Mouse (Mus musculus): Measurements from ENCODE around the gene Dlg2. TPM values are rescaled to one million over a fixed set of nuclear protein-coding genes. Genes with fewer than 3 reads are reported as not detected.

Dlg2 gene
- polyA plus RNA-seq, 1 experiment, result 1.7 TPM

DNA sequence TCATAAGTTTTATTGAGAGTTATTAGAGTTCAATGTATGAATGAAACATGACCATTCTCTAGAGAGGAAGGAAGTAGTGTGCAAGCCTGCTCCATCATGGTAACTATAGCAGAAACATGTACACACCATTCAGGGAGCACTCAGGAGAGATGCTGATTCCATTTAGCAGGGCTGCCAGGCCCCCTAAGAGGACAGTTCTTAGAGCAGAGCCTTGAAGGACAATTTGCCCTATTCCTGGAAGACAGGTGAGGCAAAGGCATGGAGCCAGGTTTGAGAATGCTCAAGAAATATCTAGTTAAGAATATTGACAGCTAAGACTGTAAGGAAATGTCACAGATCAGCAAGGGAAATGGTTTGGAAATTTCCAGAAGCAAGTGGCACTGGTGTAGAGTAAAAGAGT lies 1096.8 kb downstream of the Dlg2 start:
- Histone ChIP-seq H3K27ac (ENCODE audit: insufficient read depth, low read length) (no peak overlapping the region), H3K4me3 (ENCODE audit: extremely low read depth, insufficient read depth, insufficient read length) (no peak overlapping the region), H3K36me3 (ENCODE audit: control insufficient read depth, insufficient read depth, low read length) (no peaks in the 10 kb centered on the region), H3K4me1 (ENCODE audit: control insufficient read depth, insufficient read depth, insufficient read length) (no peaks in the 10 kb centered on the region), H3K27me3 (ENCODE audit: control insufficient read depth, insufficient read depth, low read length) (no peaks in the 10 kb centered on the region)
- DNase-seq (ENCODE audit: low read depth in 1 of 2, low spot score in 2 of 2), result no peak
- TF ChIP-seq POLR2A (IDR thresholded peaks at IDR 0.05; ENCODE audit: low read depth, low read length) (no peak), CTCF (IDR thresholded peaks at IDR 0.05; ENCODE audit: extremely low read depth, insufficient read depth, insufficient read length, insufficient replicate concordance) (no peak)

DNA sequence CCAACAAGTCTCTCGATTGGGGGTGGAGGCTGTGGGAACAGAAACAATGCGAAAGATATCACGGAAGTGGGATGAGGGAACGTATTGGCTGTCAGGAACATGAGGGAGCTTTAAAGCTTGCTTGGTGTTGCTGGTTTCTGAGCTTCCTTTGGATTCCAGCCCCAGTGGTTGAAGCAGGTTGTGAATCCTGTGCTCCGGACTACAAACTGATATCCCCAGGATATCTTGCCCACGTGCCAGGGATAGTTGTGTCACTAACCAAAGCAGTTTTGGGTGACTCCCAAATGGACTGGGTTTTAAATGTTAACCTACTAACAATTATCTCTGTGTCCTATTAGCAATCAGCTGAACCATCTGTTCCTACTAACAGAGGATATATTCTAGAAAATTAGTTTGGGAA lies 1099.7 kb downstream of the Dlg2 start:
- 90% methylated on average over 6 of the region's 6 CpGs for WGBS
- Histone ChIP-seq H3K27me3 (ENCODE audit: control insufficient read depth, insufficient read depth, low read length) (no peaks in the 10 kb centered on the region), H3K36me3 (ENCODE audit: control insufficient read depth, insufficient read depth, low read length) (no peaks in the 10 kb centered on the region), H3K4me1 (ENCODE audit: control insufficient read depth, insufficient read depth, insufficient read length) (no peaks in the 10 kb centered on the region), H3K27ac (ENCODE audit: insufficient read depth, low read length) (no peak overlapping the region), H3K4me3 (ENCODE audit: extremely low read depth, insufficient read depth, insufficient read length) (no peak overlapping the region)
- no peak for DNase-seq (ENCODE audit: low read depth in 1 of 2, low spot score in 2 of 2)
- TF ChIP-seq CTCF (IDR thresholded peaks at IDR 0.05; ENCODE audit: extremely low read depth, insufficient read depth, insufficient read length, insufficient replicate concordance) (no peak), POLR2A (IDR thresholded peaks at IDR 0.05; ENCODE audit: low read depth, low read length) (no peak)

- TF ChIP-seq POLR2A (IDR thresholded peaks at IDR 0.05; ENCODE audit: low read depth, low read length), result no peak
- no peak for TF ChIP-seq CTCF (IDR thresholded peaks at IDR 0.05; ENCODE audit: extremely low read depth, insufficient read depth, insufficient read length, insufficient replicate concordance)
- Histone ChIP-seq H3K4me3 (ENCODE audit: extremely low read depth, insufficient read depth, insufficient read length) (no peak overlapping the region), H3K4me1 (ENCODE audit: control insufficient read depth, insufficient read depth, insufficient read length) (no peaks in the 10 kb centered on the region), H3K36me3 (ENCODE audit: control insufficient read depth, insufficient read depth, low read length) (no peaks in the 10 kb centered on the region), H3K27ac (ENCODE audit: insufficient read depth, low read length) (no peak overlapping the region), H3K27me3 (ENCODE audit: control insufficient read depth, insufficient read depth, low read length) (no peaks in the 10 kb centered on the region)
- 84% methylated on average over 2 of the region's 2 CpGs for WGBS
- DNase-seq (ENCODE audit: low read depth in 1 of 2, low spot score in 2 of 2), result no peak
Observed at GRCm38 (mm10) chr7:91582203-91582602, 1105.7 kb downstream of the Dlg2 start.

DNA sequence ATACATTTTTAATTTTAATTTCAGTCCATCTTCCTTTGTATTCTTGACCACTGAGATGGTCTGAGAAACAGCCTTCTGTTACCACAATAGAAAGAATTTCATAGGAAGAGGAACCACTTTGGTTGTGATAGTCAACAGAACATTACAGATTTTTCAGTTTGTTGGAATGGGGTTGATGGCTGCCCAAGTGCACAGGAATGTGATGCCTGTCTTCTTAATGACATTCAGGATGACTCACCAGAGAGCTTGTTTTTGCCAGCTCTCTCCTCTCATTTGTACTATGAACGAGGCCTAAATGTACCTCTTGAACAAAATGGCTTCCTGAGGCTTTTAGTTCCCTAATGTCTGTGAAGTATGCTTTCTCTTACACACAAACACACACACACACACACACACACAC lies 1107.1 kb downstream of the Dlg2 start:
- H3K27me3 ChIP-seq (ENCODE audit: control insufficient read depth, insufficient read depth, low read length), result no peaks in the 10 kb centered on the region
- H3K36me3 ChIP-seq (ENCODE audit: control insufficient read depth, insufficient read depth, low read length), result no peaks in the 10 kb centered on the region
- H3K4me3 ChIP-seq (ENCODE audit: extremely low read depth, insufficient read depth, insufficient read length), result no peak overlapping the region
- no peak overlapping the region for H3K27ac ChIP-seq (ENCODE audit: insufficient read depth, low read length)
- no peak for DNase-seq (ENCODE audit: low read depth in 1 of 2, low spot score in 2 of 2)
- TF ChIP-seq CTCF (IDR thresholded peaks at IDR 0.05; ENCODE audit: extremely low read depth, insufficient read depth, insufficient read length, insufficient replicate concordance), result no peak
- no peak for TF ChIP-seq POLR2A (IDR thresholded peaks at IDR 0.05; ENCODE audit: low read depth, low read length)
- no peaks in the 10 kb centered on the region for H3K4me1 ChIP-seq (ENCODE audit: control insufficient read depth, insufficient read depth, insufficient read length)
- 56% methylated on average over 1 of the region's 1 CpGs for WGBS

DNA sequence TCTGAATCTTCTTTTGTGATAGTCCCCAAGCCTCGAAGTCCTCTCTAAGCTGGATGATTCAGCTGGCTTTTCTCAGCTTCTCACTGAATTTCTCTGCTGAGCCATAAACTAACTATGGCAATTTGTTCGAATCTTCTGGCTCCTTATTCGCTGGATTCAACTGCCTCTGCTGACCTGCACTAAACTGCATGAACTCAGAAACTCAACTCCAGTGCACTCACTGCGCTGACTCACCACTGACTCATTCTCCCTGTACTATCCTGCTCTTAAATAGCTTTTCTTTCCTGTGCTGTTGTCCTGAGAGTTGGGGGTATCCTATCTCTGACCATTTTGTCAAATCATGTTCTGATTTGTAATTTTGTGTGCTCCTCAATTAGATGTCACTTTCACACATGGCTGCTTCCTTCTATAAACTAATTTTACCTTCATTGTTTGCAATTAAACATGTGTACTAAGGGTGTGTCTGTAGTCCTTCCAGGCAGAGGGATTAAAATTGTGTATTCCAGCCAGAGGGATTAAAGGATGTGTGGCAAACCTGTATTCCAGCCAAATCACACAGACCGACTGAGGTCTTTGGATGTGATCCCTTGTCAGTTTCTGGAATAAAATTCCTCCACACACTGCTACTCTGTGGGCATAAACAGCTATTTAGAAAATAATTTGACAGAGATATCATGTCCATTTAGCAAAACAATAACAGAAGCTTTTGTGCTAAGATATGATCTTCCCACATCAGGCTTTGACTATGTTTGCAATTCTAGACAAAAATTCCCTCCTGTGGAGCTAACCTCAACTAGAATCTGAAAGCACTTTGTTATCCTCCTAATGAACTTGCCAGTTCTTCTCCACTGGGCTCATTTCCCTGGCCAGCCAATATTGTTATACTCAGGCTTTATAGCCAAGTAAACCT lies 1115.0 kb downstream of the Dlg2 start:
- H3K4me3 ChIP-seq (ENCODE audit: extremely low read depth, insufficient read depth, insufficient read length), result no peak overlapping the region
- WGBS, result 75% methylated on average over 5 of the region's 5 CpGs
- TF ChIP-seq CTCF (IDR thresholded peaks at IDR 0.05; ENCODE audit: extremely low read depth, insufficient read depth, insufficient read length, insufficient replicate concordance) (no peak), POLR2A (IDR thresholded peaks at IDR 0.05; ENCODE audit: low read depth, low read length) (no peak)
- H3K27me3 ChIP-seq (ENCODE audit: control insufficient read depth, insufficient read depth, low read length), result no peaks in the 10 kb centered on the region
- no peaks in the 10 kb centered on the region for H3K4me1 ChIP-seq (ENCODE audit: control insufficient read depth, insufficient read depth, insufficient read length)
- DNase-seq (ENCODE audit: low read depth in 1 of 2, low spot score in 2 of 2), result no peak
- H3K36me3 ChIP-seq (ENCODE audit: control insufficient read depth, insufficient read depth, low read length), result no peaks in the 10 kb centered on the region
- no peak overlapping the region for H3K27ac ChIP-seq (ENCODE audit: insufficient read depth, low read length)

DNA sequence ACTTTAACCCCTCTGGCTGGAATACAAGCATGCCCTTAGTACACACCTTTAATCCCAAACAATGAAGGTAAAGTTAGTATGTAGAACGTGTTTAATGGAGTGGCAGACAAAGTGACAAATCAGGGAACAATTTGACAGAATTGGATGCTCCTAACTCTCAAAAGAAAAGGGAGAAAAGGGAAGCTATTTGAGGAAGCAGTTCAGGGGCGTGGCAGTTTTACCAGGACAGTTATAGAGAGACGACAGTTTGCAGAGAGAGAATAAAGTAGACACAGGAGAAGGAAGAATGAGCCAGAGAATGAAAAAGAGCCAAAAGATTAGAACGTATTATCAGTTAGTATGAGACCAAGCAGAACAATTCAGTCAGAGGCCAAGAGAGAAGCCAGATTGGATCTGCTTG lies 1122.1 kb downstream of the Dlg2 start:
- H3K4me1 ChIP-seq (ENCODE audit: control insufficient read depth, insufficient read depth, insufficient read length), result no peaks in the 10 kb centered on the region
- 43% methylated on average over 4 of the region's 4 CpGs for WGBS

DNA sequence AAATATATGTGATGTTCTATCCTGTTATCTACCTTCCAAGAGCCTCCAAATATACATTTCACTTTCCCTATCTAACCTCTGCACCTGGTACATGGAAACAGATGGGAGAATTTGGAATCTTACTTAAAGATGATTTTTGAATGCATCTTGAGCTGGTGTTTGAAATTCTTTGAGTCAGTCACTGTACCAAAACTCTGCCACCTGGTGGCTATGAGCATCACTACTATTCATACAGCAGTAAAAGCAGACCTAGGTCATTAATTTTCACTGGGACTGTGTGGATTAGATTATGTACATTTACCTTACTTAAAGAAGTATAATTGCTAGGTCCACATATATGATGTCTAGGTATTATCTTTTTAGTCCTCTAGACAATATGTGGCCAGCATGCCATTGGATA lies 1124.8 kb downstream of the Dlg2 start:
- Histone ChIP-seq H3K36me3 (ENCODE audit: control insufficient read depth, insufficient read depth, low read length) (no peaks in the 10 kb centered on the region), H3K27ac (ENCODE audit: insufficient read depth, low read length) (no peak overlapping the region), H3K4me1 (ENCODE audit: control insufficient read depth, insufficient read depth, insufficient read length) (no peaks in the 10 kb centered on the region), H3K4me3 (ENCODE audit: extremely low read depth, insufficient read depth, insufficient read length) (no peak overlapping the region), H3K27me3 (ENCODE audit: control insufficient read depth, insufficient read depth, low read length) (no peaks in the 10 kb centered on the region)
- TF ChIP-seq CTCF (IDR thresholded peaks at IDR 0.05; ENCODE audit: extremely low read depth, insufficient read depth, insufficient read length, insufficient replicate concordance) (no peak), POLR2A (IDR thresholded peaks at IDR 0.05; ENCODE audit: low read depth, low read length) (no peak)
- DNase-seq (ENCODE audit: low read depth in 1 of 2, low spot score in 2 of 2), result no peak

More for the DNA sequence above, 1122.1 kb downstream of the Dlg2 start:
- no peak for DNase-seq (ENCODE audit: low read depth in 1 of 2, low spot score in 2 of 2)
- no peak overlapping the region for H3K4me3 ChIP-seq (ENCODE audit: extremely low read depth, insufficient read depth, insufficient read length)
- TF ChIP-seq CTCF (IDR thresholded peaks at IDR 0.05; ENCODE audit: extremely low read depth, insufficient read depth, insufficient read length, insufficient replicate concordance), result no peak
- TF ChIP-seq POLR2A (IDR thresholded peaks at IDR 0.05; ENCODE audit: low read depth, low read length), result no peak
- no peak overlapping the region for H3K27ac ChIP-seq (ENCODE audit: insufficient read depth, low read length)
- no peaks in the 10 kb centered on the region for H3K36me3 ChIP-seq (ENCODE audit: control insufficient read depth, insufficient read depth, low read length)
- H3K27me3 ChIP-seq (ENCODE audit: control insufficient read depth, insufficient read depth, low read length), result no peaks in the 10 kb centered on the region
